ENCODE assay signal across 13 mouse cellular contexts in genomic region chr8:82384458-82385234, GRCm38 (mm10). TPM values are rescaled to one million over a fixed set of nuclear protein-coding genes. Genes with fewer than 3 reads are reported as not detected.
DNase-seq lines count a peak whose midpoint lies in the region; ATAC-seq and TF ChIP-seq lines count a peak whose summit lies in the region.
"Had no signal": no experiment of that assay in that cellular context is flagged by ENCODE, and none has a peak within 500 bp of the region (broad histone marks: within the 10 kb centered on the region; RNA-seq: fewer than 3 reads in every experiment).

No protein-coding gene starts in this region.

- TF ChIP-seq CTCF in stomach, postnatal 0 days (IDR thresholded peaks at IDR 0.05; ENCODE audit: low read depth): no peak

- no peak for TF ChIP-seq EP300 in stomach, postnatal 0 days (optimal IDR thresholded peaks at IDR 0.05)

- H3K9ac ChIP-seq in midbrain, embryonic 14.5 days (replicated peaks; ENCODE audit: low read length): no peak overlapping the region
- H3K9ac ChIP-seq in midbrain, embryonic 11.5 days (ENCODE audit: low read length): no peak overlapping the region
- H3K9ac ChIP-seq in intestine, embryonic 15.5 days: no peak overlapping the region
- H3K9ac ChIP-seq in stomach, postnatal 0 days (ENCODE audit: low read length): no peak overlapping the region
- H3K9ac ChIP-seq: kidney, embryonic 15.5 days; liver, embryonic 13.5 days; midbrain, embryonic 13.5 days had no signal

- no peak overlapping the region for H3K27ac ChIP-seq in midbrain, embryonic 14.5 days (replicated peaks; ENCODE audit: low read depth, low read length)
- H3K27ac ChIP-seq in midbrain, embryonic 11.5 days (ENCODE audit: low read depth, low read length): no peak overlapping the region
- H3K27ac ChIP-seq in intestine, embryonic 15.5 days: no peak overlapping the region
- no peak overlapping the region for H3K27ac ChIP-seq in stomach, postnatal 0 days (replicated peaks)
- H3K27ac ChIP-seq: kidney, embryonic 15.5 days; liver, embryonic 13.5 days; midbrain, embryonic 13.5 days had no signal

- no peaks in the 10 kb centered on the region for H3K27me3 ChIP-seq in midbrain, embryonic 14.5 days (ENCODE audit: control insufficient read depth, insufficient read depth, low read length)
- H3K27me3 ChIP-seq in midbrain, embryonic 11.5 days (ENCODE audit: control insufficient read depth, insufficient read depth, low read length): no peaks in the 10 kb centered on the region
- no peaks in the 10 kb centered on the region for H3K27me3 ChIP-seq in intestine, embryonic 15.5 days (replicated peaks)
- H3K27me3 ChIP-seq in stomach, postnatal 0 days (ENCODE audit: control insufficient read depth, insufficient read depth, low read length): no peaks in the 10 kb centered on the region
- H3K27me3 ChIP-seq: kidney, embryonic 15.5 days; liver, embryonic 13.5 days; midbrain, embryonic 13.5 days had no signal

- no peaks in the 10 kb centered on the region for H3K9me3 ChIP-seq in midbrain, embryonic 14.5 days (ENCODE audit: control insufficient read depth, low read length)
- H3K9me3 ChIP-seq in midbrain, embryonic 11.5 days (ENCODE audit: control insufficient read depth, low read length): no peaks in the 10 kb centered on the region
- no peaks in the 10 kb centered on the region for H3K9me3 ChIP-seq in intestine, embryonic 15.5 days
- H3K9me3 ChIP-seq in stomach, postnatal 0 days (ENCODE audit: control insufficient read depth, low read length): no peaks in the 10 kb centered on the region
- H3K9me3 ChIP-seq: kidney, embryonic 15.5 days; liver, embryonic 13.5 days; midbrain, embryonic 13.5 days had no signal

- no peaks in the 10 kb centered on the region for H3K36me3 ChIP-seq in midbrain, embryonic 14.5 days (ENCODE audit: control insufficient read depth, insufficient read depth, low read length)
- H3K36me3 ChIP-seq in midbrain, embryonic 11.5 days (ENCODE audit: control insufficient read depth, insufficient read depth, low read length): no peaks in the 10 kb centered on the region
- H3K36me3 ChIP-seq in intestine, embryonic 15.5 days: no peaks in the 10 kb centered on the region
- no peaks in the 10 kb centered on the region for H3K36me3 ChIP-seq in stomach, postnatal 0 days (ENCODE audit: control insufficient read depth, insufficient read depth, low read length)
- H3K36me3 ChIP-seq: kidney, embryonic 15.5 days; liver, embryonic 13.5 days; midbrain, embryonic 13.5 days had no signal

- peak; percentile 93 for DNase-seq in heart, adult 11 months
- DNase-seq in heart, postnatal 4 days: no peak
- DNase-seq in midbrain, embryonic 14.5 days: peak; percentile 21
- no peak for DNase-seq in midbrain, embryonic 11.5 days (ENCODE audit: low spot score, missing footprints)
- DNase-seq in stomach, postnatal 0 days (ENCODE audit: low spot score): peak; percentile 21
- no peak for DNase-seq in right cerebral cortex, adult 2 months (ENCODE audit: low spot score in 2 of 2)
- no peak for DNase-seq in cerebellum, postnatal 25 days
- DNase-seq: adrenal gland, postnatal 25 days; cerebellum, adult 8-10 months; liver, embryonic 13.5 days had no signal

- ATAC-seq in midbrain, embryonic 14.5 days (ENCODE audit: low FRiP score, low TSS enrichment): no peak
- no peak for ATAC-seq in midbrain, embryonic 11.5 days (ENCODE audit: low FRiP score)
- ATAC-seq in intestine, embryonic 15.5 days: peak; percentile 97
- peak; percentile 81 for ATAC-seq in stomach, postnatal 0 days (ENCODE audit: low FRiP score, low TSS enrichment)
- ATAC-seq: midbrain, embryonic 13.5 days had no signal

- no peak overlapping the region for H3K4me3 ChIP-seq in midbrain, embryonic 14.5 days (replicated peaks; ENCODE audit: low read depth, low read length)
- no peak overlapping the region for H3K4me3 ChIP-seq in midbrain, embryonic 11.5 days (ENCODE audit: low read depth, low read length)
- no peak overlapping the region for H3K4me3 ChIP-seq in intestine, embryonic 15.5 days (replicated peaks)
- no peak overlapping the region for H3K4me3 ChIP-seq in stomach, postnatal 0 days (ENCODE audit: low read depth, low read length)
- H3K4me3 ChIP-seq: kidney, embryonic 15.5 days; liver, embryonic 13.5 days; midbrain, embryonic 13.5 days had no signal

- 67% methylated on average over 11 of the region's 11 CpGs for WGBS in midbrain, embryonic 14.5 days
- 90% methylated on average over 11 of the region's 11 CpGs for WGBS in midbrain, embryonic 11.5 days
- 45% methylated on average over 11 of the region's 11 CpGs for WGBS in intestine, embryonic 15.5 days
- WGBS in stomach, postnatal 0 days: 31% methylated on average over 11 of the region's 11 CpGs

- H3K4me2 ChIP-seq in midbrain, embryonic 14.5 days (ENCODE audit: low read length): no peak overlapping the region
- H3K4me2 ChIP-seq in midbrain, embryonic 11.5 days: no peak overlapping the region
- H3K4me2 ChIP-seq in intestine, embryonic 15.5 days (replicated peaks): no peak overlapping the region
- H3K4me2 ChIP-seq in stomach, postnatal 0 days (replicated peaks; ENCODE audit: low read depth): no peak overlapping the region
- H3K4me2 ChIP-seq: kidney, embryonic 15.5 days; liver, embryonic 13.5 days; midbrain, embryonic 13.5 days had no signal

- no peaks in the 10 kb centered on the region for H3K4me1 ChIP-seq in midbrain, embryonic 14.5 days (ENCODE audit: control insufficient read depth, insufficient read depth, low read length)
- H3K4me1 ChIP-seq in midbrain, embryonic 11.5 days (ENCODE audit: control insufficient read depth, insufficient read depth, low read length): no peaks in the 10 kb centered on the region
- H3K4me1 ChIP-seq in intestine, embryonic 15.5 days (replicated peaks): no peaks in the 10 kb centered on the region
- no peaks in the 10 kb centered on the region for H3K4me1 ChIP-seq in stomach, postnatal 0 days (replicated peaks; ENCODE audit: control insufficient read depth, insufficient read depth)
- H3K4me1 ChIP-seq: kidney, embryonic 15.5 days; midbrain, embryonic 13.5 days had no signal

RNA-seq across cellular contexts. Expression of gene Il15, which starts 18.4 kb away (rescaled TPM):
- 1 to 10 TPM; 9.0 to 10.0 TPM for total RNA-seq in heart, postnatal 4 days (2021)
- 0.72 and 1.1 TPM in 2 replicates for polyA plus RNA-seq in midbrain, embryonic 14.5 days (2014; fragmentation: Nextera tagmentation; extraction: Ambion mirVana)
- 2.2 and 2.5 TPM in 2 replicates for polyA plus RNA-seq in midbrain, embryonic 11.5 days (2014; fragmentation: Nextera tagmentation; extraction: Ambion mirVana)
- 10.2 and 10.5 TPM in 2 replicates for polyA plus RNA-seq in intestine, embryonic 15.5 days (2015; fragmentation: Nextera tagmentation; extraction: Ambion mirVana)
- 8.2 and 10.6 TPM in 2 replicates for polyA plus RNA-seq in stomach, postnatal 0 days (2015; fragmentation: Nextera tagmentation; extraction: Ambion mirVana)

Comparison
In these comparisons a context has a peak if more than half of its experiments do, and no peak if none do; other contexts are left out.
1. DNase-seq: peak in heart, adult 11 months (single experiment), midbrain, embryonic 14.5 days (single experiment) and stomach, postnatal 0 days (single experiment); none in heart, postnatal 4 days (single experiment), midbrain, embryonic 11.5 days (single experiment), right cerebral cortex, adult 2 months (0 of 2) and cerebellum, postnatal 25 days (0 of 2).
2. ATAC-seq: peak in intestine, embryonic 15.5 days (single experiment) and stomach, postnatal 0 days (single experiment); none in midbrain, embryonic 14.5 days (single experiment) and midbrain, embryonic 11.5 days (single experiment).